Mouse (Mus musculus): ENCODE data around the gene Pla2g2c.

Pla2g2c gene

GRCm38 (mm10) chr4:138753608-138754007 is 29.0 kb downstream of the Pla2g2c start:
- no peak for DNase-seq

GRCm38 (mm10) chr4:138754432-138754831 is 29.8 kb downstream of the Pla2g2c start:
- DNase-seq = no peak

- DNase-seq = no peak
These were observed 30.8 kb downstream of the Pla2g2c start for GRCm38 (mm10) chr4:138755439-138755838.

- no peak for DNase-seq
These were observed 31.4 kb downstream of the Pla2g2c start for GRCm38 (mm10) chr4:138755983-138756382.

GRCm38 (mm10) chr4:138757416-138757815 is 32.8 kb downstream of the Pla2g2c start, which contains the start of gene Pla2g2f:
Gene Pla2g2f (minus strand): TSS chr4:138757626.
- DNase-seq = no peak

GRCm38 (mm10) chr4:138762266-138762665 is 37.7 kb downstream of the Pla2g2c start:
- DNase-seq = no peak

- no peak for DNase-seq
These were observed 47.4 kb downstream of the Pla2g2c start for GRCm38 (mm10) chr4:138771970-138772369.

GRCm38 (mm10) chr4:138772386-138772785 is 47.8 kb downstream of the Pla2g2c start:
- DNase-seq = no peak

GRCm38 (mm10) chr4:138775435-138775834 is 50.8 kb downstream of the Pla2g2c start, which contains the start of gene Pla2g2d:
Gene Pla2g2d (plus strand): TSS chr4:138775735.
- no peak for DNase-seq

GRCm38 (mm10) chr4:138777417-138778407 is 53.1 kb downstream of the Pla2g2c start:
- DNase-seq = no peak

- DNase-seq = no peak
These were observed 55.7 kb downstream of the Pla2g2c start for GRCm38 (mm10) chr4:138780300-138780699.

- DNase-seq = no peak
These were observed 57.5 kb downstream of the Pla2g2c start for GRCm38 (mm10) chr4:138782098-138782497.

GRCm38 (mm10) chr4:138785721-138786120 is 61.1 kb downstream of the Pla2g2c start:
- no peak for DNase-seq

- DNase-seq = no peak
These were observed 61.5 kb downstream of the Pla2g2c start for GRCm38 (mm10) chr4:138786141-138786540.

GRCm38 (mm10) chr4:138788381-138788780 is 63.8 kb downstream of the Pla2g2c start:
- DNase-seq = no peak

GRCm38 (mm10) chr4:138791452-138791851 is 66.9 kb downstream of the Pla2g2c start:
- no peak for DNase-seq

- DNase-seq = no peak
These were observed 68.0 kb downstream of the Pla2g2c start for GRCm38 (mm10) chr4:138792599-138792998.

GRCm38 (mm10) chr4:138793276-138793675 is 68.7 kb downstream of the Pla2g2c start:
- no peak for DNase-seq

- DNase-seq = no peak
These were observed 69.8 kb downstream of the Pla2g2c start for GRCm38 (mm10) chr4:138794344-138794743.
